Mouse (Mus musculus) stomach, postnatal 0 days (tissue): Measurements from ENCODE around the gene Ggn. TPM values are rescaled to one million over a fixed set of nuclear protein-coding genes. Genes with fewer than 3 reads are reported as not detected.

Experiments
- ATAC-seq: fragments of 200-750 bp; cut with Nextera tagmentation; 2 replicates; pipeline ENCODE4 v1.8.0; 2017; ENCODE audit not compliant: low FRiP score, low TSS enrichment
- DNase-seq: peaks from one replicate; pipeline ENCODE4 v3.0.0-alpha.2; 2016; ENCODE audit warnings: low spot score
- H3K27ac ChIP-seq: fragments of 300-500 bp; sonication (generic); replicated peaks from 2 replicates; pipeline ENCODE4 v1.5.1; 2014; ENCODE audit warnings: mild to moderate bottlenecking, control low read depth
- H3K27me3 ChIP-seq: fragments of 300-500 bp; sonication (generic); 2 replicates; pipeline ENCODE4 v1.6.1; 2014; ENCODE audit warnings: low read length; ENCODE audit not compliant: control insufficient read depth, insufficient read depth
- H3K36me3 ChIP-seq: fragments of 300-500 bp; sonication (generic); 2 replicates; pipeline ENCODE4 v1.6.1; 2014; ENCODE audit warnings: low read length, mixed read lengths; ENCODE audit not compliant: control insufficient read depth, insufficient read depth
- H3K4me1 ChIP-seq: fragments of 300-500 bp; sonication (generic); replicated peaks from 2 replicates; pipeline ENCODE4 v1.6.1; 2014; ENCODE audit warnings: antibody characterized with exemption; ENCODE audit not compliant: control insufficient read depth, insufficient read depth
- H3K4me2 ChIP-seq: fragments of 300-500 bp; sonication (generic); replicated peaks from 2 replicates; pipeline ENCODE4 v1.6.1; 2014; ENCODE audit warnings: low read depth, mild to moderate bottlenecking, control low read depth, moderate library complexity
- H3K4me3 ChIP-seq: fragments of 300-500 bp; sonication (generic); 2 replicates; pipeline ENCODE4 v1.5.1; 2014; ENCODE audit warnings: low read depth, low read length, control low read depth
- H3K9ac ChIP-seq: fragments of 300-500 bp; sonication (generic); 2 replicates; pipeline ENCODE4 v1.6.1; 2014; ENCODE audit warnings: mild to moderate bottlenecking, low read length, control low read depth, mixed read lengths
- H3K9me3 ChIP-seq: fragments of 300-500 bp; sonication (generic); 2 replicates; pipeline ENCODE4 v1.6.1; 2016; ENCODE audit warnings: low read length; ENCODE audit not compliant: control insufficient read depth
- CTCF ChIP-seq: IDR thresholded peaks from 2 replicates; pipeline ENCODE4 v1.5.1; 2016; ENCODE audit warnings: antibody characterized with exemption, low read depth, mild to moderate bottlenecking, moderate library complexity
- EP300 ChIP-seq: optimal IDR thresholded peaks from 2 replicates; pipeline ENCODE3; 2016; ENCODE audit warnings: antibody characterized with exemption
- WGBS: fragments of 180-500 bp; shearing (Covaris S2); extraction: QIAGEN DNeasy Blood & Tissue Kit; methylation state at CpG from one replicate; pipeline ENCODE4 v1.1.7; 2014; 5-methylcytosine and 5-hydroxymethylcytosine counted together
- polyA plus RNA-seq: library from polyadenylated mRNA; unstranded; fragments of >200 nt; fragmentation: Nextera tagmentation; extraction: Ambion mirVana; gene quantifications from 2 replicates; pipeline ENCODE4 v1.2.1, GENCODE M21; 2015

Gene Ggn
- 0.29 and 0.46 TPM in 2 replicates for polyA plus RNA-seq

- peak; percentile 67 for ATAC-seq
- under 1% methylated on average over 30 of the region's 30 CpGs for WGBS
- H3K27ac ChIP-seq: peak within 1 kb of the TSS; percentile 79
Measured at GRCm38 (mm10) chr7:29170066-29170754, at the start of gene Ggn, which contains the start of gene Spred3. Gene Ggn, plus strand, starts transcription at chr7:29170210. Gene Spred3, minus strand, starts transcription at chr7:29170411.

GRCm38 (mm10) chr7:29122821-29123220 lies 47.2 kb upstream of the Ggn start:
- ATAC-seq: no peak
- Histone ChIP-seq H3K27me3 (no peaks in the 10 kb centered on the region), H3K36me3 (no peaks in the 10 kb centered on the region), H3K27ac (no peak overlapping the region), H3K9ac (no peak overlapping the region), H3K4me1 (no peaks in the 10 kb centered on the region), H3K4me3 (no peak overlapping the region), H3K9me3 (no peaks in the 10 kb centered on the region), H3K4me2 (no peak overlapping the region)
- no peak for TF ChIP-seq EP300
- no peak for TF ChIP-seq CTCF
- WGBS: 86% methylated on average over 9 of the region's 9 CpGs
- no peak for DNase-seq

More at GRCm38 (mm10) chr7:29170066-29170754, at the start of gene Ggn, which contains the start of gene Spred3:
- Histone ChIP-seq H3K4me1 (peaks cover 6% of the 10 kb centered on the region; the same call in 1 of the 2 replicates), H3K36me3 (peaks cover 12% of the 10 kb centered on the region), H3K4me2 (peak within 1 kb of the TSS; percentile 72), H3K9me3 (no peaks in the 10 kb centered on the region), H3K9ac (peak within 1 kb of the TSS; percentile 55), H3K27me3 (no peaks in the 10 kb centered on the region), H3K4me3 (peak within 1 kb of the TSS; percentile 54)
- 0 out of 2 replicates have a peak, but pooled peaks have one; percentile 10 for TF ChIP-seq CTCF
- TF ChIP-seq EP300: no peak
- peak; percentile 82 for DNase-seq

GRCm38 (mm10) chr7:29123531-29124358 lies 46.3 kb upstream of the Ggn start:
- no peak overlapping the region for H3K27ac ChIP-seq
- H3K9me3 ChIP-seq: no peaks in the 10 kb centered on the region
- no peak overlapping the region for H3K4me3 ChIP-seq
- 44% methylated on average over 5 of the region's 5 CpGs for WGBS
- TF ChIP-seq EP300: no peak
- TF ChIP-seq CTCF: no peak
- no peaks in the 10 kb centered on the region for H3K27me3 ChIP-seq
- no peaks in the 10 kb centered on the region for H3K4me1 ChIP-seq
- no peaks in the 10 kb centered on the region for H3K36me3 ChIP-seq
- H3K4me2 ChIP-seq: no peak overlapping the region
- DNase-seq (no peak), ATAC-seq (0 out of 2 replicates have a peak, but pooled peaks have one; percentile 9)
- H3K9ac ChIP-seq: no peak overlapping the region

- Histone ChIP-seq H3K27me3 (no peaks in the 10 kb centered on the region), H3K9me3 (no peaks in the 10 kb centered on the region), H3K4me3 (peak within 1 kb of the TSS; percentile 30; the same call in 1 of the 2 replicates), H3K4me2 (peak within 1 kb of the TSS; percentile 60), H3K36me3 (no peaks in the 10 kb centered on the region), H3K27ac (no peak within 1 kb of the TSS), H3K9ac (peak within 1 kb of the TSS; percentile 14; the same call in 1 of the 2 replicates), H3K4me1 (no peaks in the 10 kb centered on the region)
- peak; percentile 86 for ATAC-seq
- no peak for TF ChIP-seq CTCF
- TF ChIP-seq EP300: no peak
- WGBS: 2% methylated on average over 16 of the region's 16 CpGs
- peak; percentile 84 for DNase-seq
Measured at GRCm38 (mm10) chr7:29124970-29125369, 45.0 kb upstream of the Ggn start, which contains the start of gene Ryr1. Gene Ryr1, minus strand, starts transcription at chr7:29125179.

- no peak overlapping the region for H3K4me3 ChIP-seq
- no peak overlapping the region for H3K9ac ChIP-seq
- no peaks in the 10 kb centered on the region for H3K4me1 ChIP-seq
- no peaks in the 10 kb centered on the region for H3K27me3 ChIP-seq
- ATAC-seq (no peak), DNase-seq (peak; percentile 75)
- WGBS: 14% methylated on average over 7 of the region's 7 CpGs
- H3K4me2 ChIP-seq: no peak overlapping the region
- no peaks in the 10 kb centered on the region for H3K36me3 ChIP-seq
- no peak overlapping the region for H3K27ac ChIP-seq
- H3K9me3 ChIP-seq: no peaks in the 10 kb centered on the region
- TF ChIP-seq EP300 (no peak), CTCF (peak; percentile 77)
Measured at GRCm38 (mm10) chr7:29126173-29126915, 43.7 kb upstream of the Ggn start.
